Mouse (Mus musculus): Measurements from ENCODE around the gene Arxes2. TPM values are rescaled to one million over a fixed set of nuclear protein-coding genes. Genes with fewer than 3 reads are reported as not detected.
"Not testable (repeated sequence)": the region's sequence is repeated elsewhere in the genome, so short reads cannot be mapped to it uniquely, and the experiment has no call there.

Gene Arxes2
- polyA plus RNA-seq, 1 experiment from 2014 or later, result 85.0 TPM

DNA sequence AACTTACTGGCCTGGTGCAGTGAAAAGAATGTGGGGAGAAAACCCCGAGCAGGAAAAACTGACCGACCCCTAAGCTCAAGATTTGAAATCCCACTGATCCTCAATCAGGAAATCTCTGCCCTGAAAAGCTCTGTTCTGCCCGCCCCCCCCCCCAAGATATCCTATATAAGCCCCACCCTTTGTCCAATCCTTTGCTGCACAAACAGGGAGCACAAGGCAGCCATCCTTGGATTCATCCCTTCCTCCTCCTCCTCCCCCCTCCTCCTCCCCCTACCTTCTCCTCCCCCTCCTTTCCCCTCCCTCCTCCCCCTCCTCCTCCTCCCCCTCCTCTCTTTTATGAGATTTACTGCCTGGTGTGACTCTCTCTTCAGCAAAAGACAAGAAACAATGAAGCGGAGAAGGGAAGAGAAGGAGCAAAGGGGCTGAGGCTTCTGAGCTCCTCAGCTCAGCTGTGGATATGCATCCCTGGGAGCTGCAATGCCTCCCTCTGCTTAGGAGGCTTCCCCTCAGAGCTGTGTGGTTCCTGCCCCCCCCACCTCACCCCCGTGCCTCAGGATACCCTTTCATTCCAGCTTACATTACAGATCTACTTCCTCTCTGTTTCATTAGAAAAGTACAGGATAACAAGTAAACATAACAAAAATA lies 13.7 kb downstream of the Arxes2 start:
- 29% methylated on average over 4 of the region's 5 CpGs for WGBS
- ATAC-seq (replicated peaks; ENCODE audit: low FRiP score, low TSS enrichment, low read depth), result no peak

GRCm38 (mm10) chrX:136014392-136014791 lies 20.8 kb downstream of the Arxes2 start:
- Histone ChIP-seq H3K9me3 (ENCODE audit: control insufficient read depth, low read length) (peaks cover 4% of the 10 kb centered on the region; the same call in 1 of the 2 replicates), H3K27ac (ENCODE audit: low read depth) (no peak overlapping the region), H3K36me3 (ENCODE audit: control insufficient read depth, insufficient read depth, low read length) (no peaks in the 10 kb centered on the region), H3K9ac (ENCODE audit: low read length) (no peak overlapping the region), H3K4me1 (replicated peaks; ENCODE audit: control insufficient read depth, insufficient read depth, low read length) (no peaks in the 10 kb centered on the region), H3K4me2 (ENCODE audit: low read length) (no peak overlapping the region), H3K4me3 (ENCODE audit: low read depth, low read length) (no peak overlapping the region), H3K27me3 (replicated peaks; ENCODE audit: control insufficient read depth, insufficient read depth, low read length) (no peaks in the 10 kb centered on the region)
- ATAC-seq (replicated peaks; ENCODE audit: low FRiP score, low TSS enrichment, low read depth) (peak; percentile 79), DNase-seq (ENCODE audit: low spot score) (peak; percentile 72)
- WGBS, result 18% methylated on average over 2 of the region's 2 CpGs

More for the DNA sequence above, 13.7 kb downstream of the Arxes2 start:
- H3K9me3 ChIP-seq (ENCODE audit: control insufficient read depth, low read length), result no peaks in the 10 kb centered on the region
- H3K4me1 ChIP-seq (replicated peaks; ENCODE audit: control insufficient read depth, insufficient read depth, low read length), result no peaks in the 10 kb centered on the region
- H3K9ac ChIP-seq (ENCODE audit: low read length), result no peak overlapping the region
- no peaks in the 10 kb centered on the region for H3K27me3 ChIP-seq (replicated peaks; ENCODE audit: control insufficient read depth, insufficient read depth, low read length)
- H3K4me2 ChIP-seq (ENCODE audit: low read length), result no peak overlapping the region
- no peaks in the 10 kb centered on the region for H3K36me3 ChIP-seq (ENCODE audit: control insufficient read depth, insufficient read depth, low read length)
- no peak overlapping the region for H3K27ac ChIP-seq (ENCODE audit: low read depth)
- no peak for DNase-seq (ENCODE audit: low spot score)
- no peak overlapping the region for H3K4me3 ChIP-seq (ENCODE audit: low read depth, low read length)

DNA sequence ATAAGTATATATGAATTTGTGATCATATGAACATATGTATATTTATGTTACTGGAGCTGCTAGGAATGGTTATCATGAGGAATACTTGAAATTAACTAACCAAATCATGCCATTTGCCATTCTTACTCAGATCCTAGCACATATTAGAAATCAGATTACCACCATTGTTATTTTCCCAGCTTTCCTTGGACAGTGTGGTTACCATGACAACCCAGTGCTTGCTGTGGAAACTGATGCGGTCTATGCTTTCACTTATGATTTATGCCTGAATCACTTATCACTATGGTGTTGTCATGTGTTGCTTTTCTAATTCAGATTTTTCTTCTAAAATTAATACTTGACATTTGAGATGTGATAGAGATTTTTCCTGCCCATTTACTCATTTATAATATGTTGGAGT lies 36.7 kb downstream of the Arxes2 start:
- Histone ChIP-seq H3K4me3 (ENCODE audit: low read depth, low read length) (no peak overlapping the region), H3K9ac (ENCODE audit: low read length) (no peak overlapping the region), H3K4me2 (ENCODE audit: low read length) (no peak overlapping the region), H3K4me1 (replicated peaks; ENCODE audit: control insufficient read depth, insufficient read depth, low read length) (no peaks in the 10 kb centered on the region), H3K36me3 (ENCODE audit: control insufficient read depth, insufficient read depth, low read length) (no peaks in the 10 kb centered on the region), H3K27me3 (replicated peaks; ENCODE audit: control insufficient read depth, insufficient read depth, low read length) (no peaks in the 10 kb centered on the region), H3K27ac (ENCODE audit: low read depth) (no peak overlapping the region), H3K9me3 (ENCODE audit: control insufficient read depth, low read length) (no peaks in the 10 kb centered on the region)
- 60% methylated on average over 1 of the region's 1 CpGs for WGBS
- DNase-seq (ENCODE audit: low spot score) (no peak), ATAC-seq (replicated peaks; ENCODE audit: low FRiP score, low TSS enrichment, low read depth) (no peak)

- DNase-seq (ENCODE audit: low spot score), result not testable (repeated sequence)
- 19% methylated on average over 10 of the region's 49 CpGs for WGBS
Measured at GRCm38 (mm10) chrX:136032799-136033763, 39.5 kb downstream of the Arxes2 start, which contains the start of gene Arxes1. TSS of gene Arxes1 (plus strand) at chrX:136033367.

DNA sequence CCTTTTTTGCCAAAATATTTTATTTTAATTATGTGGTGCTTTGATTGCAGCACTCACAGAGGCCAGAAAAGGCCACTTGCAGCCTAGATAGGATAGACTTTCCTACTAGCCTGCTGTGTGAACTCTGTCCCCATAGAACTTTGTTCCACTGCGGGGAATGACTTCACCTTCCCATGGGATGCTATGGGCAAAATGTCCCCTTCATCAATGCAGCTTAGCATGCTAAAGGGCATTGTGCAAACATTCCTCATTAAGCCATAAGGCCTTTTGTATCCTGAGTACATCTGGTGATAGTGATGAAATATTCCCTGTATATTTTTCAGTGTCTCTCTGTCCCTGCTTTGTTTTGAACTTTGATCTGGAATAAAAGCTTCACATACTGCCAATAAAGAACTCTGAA lies 50.1 kb downstream of the Arxes2 start:
- 94% methylated on average over 1 of the region's 1 CpGs for WGBS
- Histone ChIP-seq H3K4me3 (ENCODE audit: low read depth, low read length) (no peak overlapping the region), H3K9me3 (ENCODE audit: control insufficient read depth, low read length) (no peaks in the 10 kb centered on the region), H3K27ac (ENCODE audit: low read depth) (no peak overlapping the region), H3K36me3 (ENCODE audit: control insufficient read depth, insufficient read depth, low read length) (no peaks in the 10 kb centered on the region), H3K27me3 (replicated peaks; ENCODE audit: control insufficient read depth, insufficient read depth, low read length) (no peaks in the 10 kb centered on the region), H3K4me1 (replicated peaks; ENCODE audit: control insufficient read depth, insufficient read depth, low read length) (no peaks in the 10 kb centered on the region), H3K4me2 (ENCODE audit: low read length) (no peak overlapping the region), H3K9ac (ENCODE audit: low read length) (no peak overlapping the region)
- no peak for DNase-seq (ENCODE audit: low spot score)
- no peak for ATAC-seq (replicated peaks; ENCODE audit: low FRiP score, low TSS enrichment, low read depth)

More at GRCm38 (mm10) chrX:136032799-136033763, 39.5 kb downstream of the Arxes2 start, which contains the start of gene Arxes1:
- Histone ChIP-seq H3K4me2 (ENCODE audit: low read length) (peak within 1 kb of the TSS; percentile 46), H3K4me3 (ENCODE audit: low read depth, low read length) (peak within 1 kb of the TSS; percentile 23)
- H3K27me3 ChIP-seq (replicated peaks; ENCODE audit: control insufficient read depth, insufficient read depth, low read length); H3K9ac ChIP-seq (ENCODE audit: low read length); H3K36me3 ChIP-seq (ENCODE audit: control insufficient read depth, insufficient read depth, low read length); H3K27ac ChIP-seq (ENCODE audit: low read depth); H3K9me3 ChIP-seq (ENCODE audit: control insufficient read depth, low read length); H3K4me1 ChIP-seq (replicated peaks; ENCODE audit: control insufficient read depth, insufficient read depth, low read length): not testable (repeated sequence)
- ATAC-seq (replicated peaks; ENCODE audit: low FRiP score, low TSS enrichment, low read depth), result peak; percentile 92

Other genes with a start within 250 kb of the Arxes2 start
- 41.4 and 45.5 TPM in 2 replicates for gene Bhlhb9, start 196.2 kb upstream of the Arxes2 start, polyA plus RNA-seq (2014; fragmentation: Nextera tagmentation; extraction: Ambion mirVana)
- 19.8 and 24.9 TPM in 2 replicates for gene Gprasp2, start 154.8 kb upstream of the Arxes2 start, polyA plus RNA-seq (2014; fragmentation: Nextera tagmentation; extraction: Ambion mirVana)
- 35.9 and 40.5 TPM in 2 replicates for gene Arxes1, start 39.5 kb downstream of the Arxes2 start, polyA plus RNA-seq (2014; fragmentation: Nextera tagmentation; extraction: Ambion mirVana)
- 132 and 146 TPM in 2 replicates for gene Bex2, start 74.4 kb downstream of the Arxes2 start, polyA plus RNA-seq (2014; fragmentation: Nextera tagmentation; extraction: Ambion mirVana)
- gene Nxf3, start 91.4 kb downstream of the Arxes2 start, polyA plus RNA-seq (2014; fragmentation: Nextera tagmentation; extraction: Ambion mirVana), result 0.09 and 0.15 TPM in 2 replicates
- gene Bex4, start 145.2 kb downstream of the Arxes2 start, polyA plus RNA-seq (2014; fragmentation: Nextera tagmentation; extraction: Ambion mirVana), result 190 and 192 TPM in 2 replicates
- gene Tceal8, start 178.5 kb downstream of the Arxes2 start, polyA plus RNA-seq (2014; fragmentation: Nextera tagmentation; extraction: Ambion mirVana), result 199 and 214 TPM in 2 replicates
- gene Tceal5, start 210.1 kb downstream of the Arxes2 start, polyA plus RNA-seq (2014; fragmentation: Nextera tagmentation; extraction: Ambion mirVana), result 1.2 and 1.8 TPM in 2 replicates
- gene Tceal7, start 221.0 kb downstream of the Arxes2 start, polyA plus RNA-seq (2014; fragmentation: Nextera tagmentation; extraction: Ambion mirVana), result 0.31 and 0.49 TPM in 2 replicates
- 206 and 236 TPM in 2 replicates for gene Bex1, start 221.7 kb downstream of the Arxes2 start, polyA plus RNA-seq (2014; fragmentation: Nextera tagmentation; extraction: Ambion mirVana)

Measured in intestine, embryonic 14.5 days (tissue).